Mouse (Mus musculus): ENCODE measurements at regions not wholly inside any gene's neighbourhood (a gene's known extent, or its start where the extent isn't known, plus 50 kb on each side); places are given as distances from the start of the nearest gene placed in this dataset.

- no peak for ATAC-seq (replicated peaks; ENCODE audit: low FRiP score, low read depth)
- Histone ChIP-seq H3K4me2 (ENCODE audit: low read length) (no peak overlapping the region), H3K27ac (no peak overlapping the region), H3K4me3 (replicated peaks; ENCODE audit: low read depth, low read length) (no peak overlapping the region), H3K4me1 (replicated peaks; ENCODE audit: insufficient read depth, low read length) (no peaks in the 10 kb centered on the region), H3K9ac (ENCODE audit: low read depth, low read length) (no peak overlapping the region), H3K27me3 (ENCODE audit: insufficient read depth, low read length) (no peaks in the 10 kb centered on the region), H3K36me3 (ENCODE audit: insufficient read depth, low read length) (no peaks in the 10 kb centered on the region), H3K9me3 (replicated peaks; ENCODE audit: low read length) (no peaks in the 10 kb centered on the region)
- 61% methylated on average over 3 of the region's 3 CpGs for WGBS
- DNase-seq (ENCODE audit: low spot score) = peak; percentile 28
- peak; percentile 61 for TF ChIP-seq CTCF (IDR thresholded peaks at IDR 0.05; ENCODE audit: low read depth)
Observed at GRCm38 (mm10) chr2:51436590-51436989, 190.7 kb upstream of the Tas2r134 start.

GRCm38 (mm10) chr2:51431564-51431963 is 195.7 kb upstream of the Tas2r134 start:
- H3K9ac ChIP-seq (ENCODE audit: low read depth, low read length) = no peak overlapping the region
- no peak overlapping the region for H3K4me2 ChIP-seq (ENCODE audit: low read length)
- no peaks in the 10 kb centered on the region for H3K27me3 ChIP-seq (ENCODE audit: insufficient read depth, low read length)
- H3K4me3 ChIP-seq (replicated peaks; ENCODE audit: low read depth, low read length) = no peak overlapping the region
- ATAC-seq (replicated peaks; ENCODE audit: low FRiP score, low read depth) (no peak), DNase-seq (ENCODE audit: low spot score) (no peak)
- TF ChIP-seq CTCF (IDR thresholded peaks at IDR 0.05; ENCODE audit: low read depth) = no peak
- H3K27ac ChIP-seq = no peak overlapping the region
- WGBS = 85% methylated on average over 3 of the region's 3 CpGs
- H3K4me1 ChIP-seq (replicated peaks; ENCODE audit: insufficient read depth, low read length) = no peaks in the 10 kb centered on the region
- H3K36me3 ChIP-seq (ENCODE audit: insufficient read depth, low read length) = no peaks in the 10 kb centered on the region
- no peaks in the 10 kb centered on the region for H3K9me3 ChIP-seq (replicated peaks; ENCODE audit: low read length)

- ATAC-seq (replicated peaks; ENCODE audit: low FRiP score, low read depth) = no peak
- TF ChIP-seq CTCF (IDR thresholded peaks at IDR 0.05; ENCODE audit: low read depth) = no peak
- H3K4me3 ChIP-seq (replicated peaks; ENCODE audit: low read depth, low read length) = no peak overlapping the region
Observed at GRCm38 (mm10) chr2:51429716-51430115, 197.6 kb upstream of the Tas2r134 start.

GRCm38 (mm10) chr2:51422442-51422841 is 204.9 kb upstream of the Tas2r134 start:
- H3K4me1 ChIP-seq (replicated peaks; ENCODE audit: insufficient read depth, low read length) = 0 out of 2 replicates have a peak, but pooled peaks cover 7% of the 10 kb centered on the region
- no peak overlapping the region for H3K4me3 ChIP-seq (replicated peaks; ENCODE audit: low read depth, low read length)
- H3K36me3 ChIP-seq (ENCODE audit: insufficient read depth, low read length) = no peaks in the 10 kb centered on the region
- no peaks in the 10 kb centered on the region for H3K27me3 ChIP-seq (ENCODE audit: insufficient read depth, low read length)
- DNase-seq (ENCODE audit: low spot score) (peak; percentile 61), ATAC-seq (replicated peaks; ENCODE audit: low FRiP score, low read depth) (peak; percentile 46; the same call in 1 of the 2 replicates)
- H3K9me3 ChIP-seq (replicated peaks; ENCODE audit: low read length) = no peaks in the 10 kb centered on the region
- no peak overlapping the region for H3K27ac ChIP-seq
- H3K9ac ChIP-seq (ENCODE audit: low read depth, low read length) = no peak overlapping the region
- no peak overlapping the region for H3K4me2 ChIP-seq (ENCODE audit: low read length)
- WGBS = 14% methylated on average over 6 of the region's 6 CpGs
- TF ChIP-seq CTCF (IDR thresholded peaks at IDR 0.05; ENCODE audit: low read depth) = no peak

More at GRCm38 (mm10) chr2:51429716-51430115, 197.6 kb upstream of the Tas2r134 start:
- Histone ChIP-seq H3K4me1 (replicated peaks; ENCODE audit: insufficient read depth, low read length) (no peaks in the 10 kb centered on the region), H3K27ac (no peak overlapping the region), H3K36me3 (ENCODE audit: insufficient read depth, low read length) (no peaks in the 10 kb centered on the region), H3K9me3 (replicated peaks; ENCODE audit: low read length) (no peaks in the 10 kb centered on the region), H3K4me2 (ENCODE audit: low read length) (no peak overlapping the region), H3K27me3 (ENCODE audit: insufficient read depth, low read length) (no peaks in the 10 kb centered on the region), H3K9ac (ENCODE audit: low read depth, low read length) (no peak overlapping the region)
- WGBS = 64% methylated on average over 5 of the region's 5 CpGs
- no peak for DNase-seq (ENCODE audit: low spot score)

GRCm38 (mm10) chr2:51417908-51418690 is 209.2 kb upstream of the Tas2r134 start:
- no peak for DNase-seq (ENCODE audit: low spot score)
- Histone ChIP-seq H3K36me3 (ENCODE audit: insufficient read depth, low read length) (no peaks in the 10 kb centered on the region), H3K9ac (ENCODE audit: low read depth, low read length) (no peak overlapping the region), H3K4me3 (replicated peaks; ENCODE audit: low read depth, low read length) (no peak overlapping the region), H3K27ac (no peak overlapping the region), H3K4me2 (ENCODE audit: low read length) (no peak overlapping the region), H3K27me3 (ENCODE audit: insufficient read depth, low read length) (no peaks in the 10 kb centered on the region), H3K4me1 (replicated peaks; ENCODE audit: insufficient read depth, low read length) (0 out of 2 replicates have a peak, but pooled peaks cover 7% of the 10 kb centered on the region), H3K9me3 (replicated peaks; ENCODE audit: low read length) (no peaks in the 10 kb centered on the region)
- no peak for TF ChIP-seq CTCF (IDR thresholded peaks at IDR 0.05; ENCODE audit: low read depth)
- 72% methylated on average over 10 of the region's 10 CpGs for WGBS
- no peak for ATAC-seq (replicated peaks; ENCODE audit: low FRiP score, low read depth)

GRCm38 (mm10) chr2:51388390-51388789 is 238.9 kb upstream of the Tas2r134 start:
- 91% methylated on average over 9 of the region's 9 CpGs for WGBS
- TF ChIP-seq CTCF (IDR thresholded peaks at IDR 0.05; ENCODE audit: low read depth) = no peak

More at GRCm38 (mm10) chr2:51388390-51388789, 238.9 kb upstream of the Tas2r134 start:
- Histone ChIP-seq H3K4me1 (replicated peaks; ENCODE audit: insufficient read depth, low read length) (no peaks in the 10 kb centered on the region), H3K9me3 (replicated peaks; ENCODE audit: low read length) (no peaks in the 10 kb centered on the region), H3K27ac (no peak overlapping the region), H3K4me3 (replicated peaks; ENCODE audit: low read depth, low read length) (no peak overlapping the region), H3K36me3 (ENCODE audit: insufficient read depth, low read length) (no peaks in the 10 kb centered on the region), H3K4me2 (ENCODE audit: low read length) (no peak overlapping the region), H3K9ac (ENCODE audit: low read depth, low read length) (no peak overlapping the region), H3K27me3 (ENCODE audit: insufficient read depth, low read length) (no peaks in the 10 kb centered on the region)
- DNase-seq (ENCODE audit: low spot score) = no peak
- no peak for ATAC-seq (replicated peaks; ENCODE audit: low FRiP score, low read depth)

Data from kidney, postnatal 0 days (tissue).